Mouse (Mus musculus): Measurements from ENCODE around the gene Mad2l2.

- TF ChIP-seq CTCF (IDR thresholded peaks at IDR 0.05; ENCODE audit: low read depth): no peak
- TF ChIP-seq EP300 (IDR thresholded peaks at IDR 0.05; ENCODE audit: low read depth): no peak
These were observed 17.5 kb downstream of the Mad2l2 start for GRCm38 (mm10) chr4:148147714-148148113.

Data from liver, postnatal 0 days (tissue).